Mouse (Mus musculus): Measurements from ENCODE around the gene Cpne5.
A peak's percentile ranks its signal among the peaks of the same experiment; 100 is the strongest.
"Not testable (repeated sequence)": the region's sequence is repeated elsewhere in the genome, so short reads cannot be mapped to it uniquely, and the experiment has no call there.

Cpne5 gene

DNA sequence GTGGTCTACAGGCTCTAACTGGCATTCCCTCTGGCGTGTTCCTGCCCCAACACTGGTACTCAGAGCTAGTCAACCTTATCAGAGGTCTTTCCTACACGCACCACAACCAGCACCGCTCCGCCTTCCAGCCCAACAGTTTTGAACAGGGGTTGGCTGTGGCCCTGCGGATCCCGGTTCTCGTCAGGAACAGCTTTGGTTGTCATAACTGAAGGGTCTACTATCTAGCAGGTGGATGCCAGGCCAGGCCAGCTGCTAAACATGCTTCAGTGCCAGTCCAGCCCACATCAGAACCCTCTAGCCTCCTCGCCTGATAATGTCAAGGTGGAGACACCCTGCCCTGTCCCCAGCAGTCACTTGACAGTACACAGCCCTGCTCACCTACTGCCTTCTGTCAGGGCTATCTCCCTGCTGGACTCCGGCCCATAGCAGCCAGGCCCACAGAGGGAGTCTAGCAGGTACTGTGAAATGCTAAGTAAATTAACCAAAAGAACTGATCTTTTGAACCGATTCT, 19.1 kb upstream of the Cpne5 start:
- DNase-seq (ENCODE audit: low spot score in 2 of 2) = no peak

DNA sequence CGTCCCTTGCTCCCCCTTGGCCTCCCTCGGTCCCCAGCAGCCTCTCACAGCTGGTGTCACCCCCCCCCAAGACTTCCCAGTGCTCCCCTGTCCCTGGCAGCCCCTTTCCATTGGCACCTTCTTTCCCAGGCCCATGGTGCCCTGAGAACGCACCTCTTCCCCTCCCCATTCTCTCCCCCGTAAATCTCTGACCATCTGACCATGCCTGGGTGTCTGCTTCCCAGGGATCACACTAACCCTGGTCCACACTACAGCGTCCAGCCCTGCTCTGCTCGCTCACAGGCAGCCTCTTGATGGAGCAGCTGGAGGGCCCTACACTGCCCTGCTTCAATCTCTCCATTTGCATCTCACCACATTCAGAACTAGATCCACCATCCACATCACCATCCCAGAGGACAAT, 18.5 kb upstream of the Cpne5 start:
- no peak for DNase-seq (ENCODE audit: low spot score in 2 of 2)

DNA sequence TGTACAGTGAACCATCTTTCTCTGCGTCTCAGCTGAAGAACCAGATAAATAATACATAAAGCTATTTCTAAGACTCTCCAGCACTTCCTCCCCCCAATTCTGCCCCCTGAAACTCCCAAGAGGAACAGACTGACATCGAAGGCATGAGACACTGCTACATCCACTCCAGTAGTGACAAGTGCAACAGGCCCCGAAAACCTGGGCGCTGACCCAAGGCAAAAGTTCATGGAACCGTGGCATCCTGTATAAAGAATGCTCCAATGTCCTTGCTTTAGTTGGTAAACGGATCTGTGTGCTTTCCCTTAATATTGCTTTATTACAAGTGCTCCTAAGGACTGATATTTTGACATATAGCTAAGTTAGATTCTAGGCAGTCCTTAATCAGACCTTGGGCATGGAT, 16.8 kb upstream of the Cpne5 start:
- not testable (repeated sequence) for DNase-seq (ENCODE audit: low spot score in 2 of 2)

DNA sequence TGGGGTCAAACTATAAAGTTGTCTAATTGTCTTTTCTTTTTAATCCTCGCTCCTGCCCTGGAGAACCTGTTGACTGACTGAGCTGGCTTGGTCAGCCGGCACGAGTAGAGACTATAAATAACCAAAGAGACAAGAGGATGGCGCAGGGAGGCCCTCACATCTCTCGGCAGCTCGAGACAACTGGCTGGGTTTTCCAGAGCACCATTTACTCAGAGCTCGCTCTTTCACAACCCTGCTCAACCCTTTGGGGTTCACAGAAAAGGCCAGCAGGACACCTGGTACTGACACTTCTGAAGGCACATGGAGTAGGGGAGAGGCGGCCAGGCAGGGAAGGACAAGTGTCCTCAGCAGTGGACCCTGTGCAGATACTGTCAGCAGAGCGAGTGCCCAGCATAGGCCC, 15.7 kb upstream of the Cpne5 start:
- DNase-seq (ENCODE audit: low spot score in 2 of 2) = no peak

DNA sequence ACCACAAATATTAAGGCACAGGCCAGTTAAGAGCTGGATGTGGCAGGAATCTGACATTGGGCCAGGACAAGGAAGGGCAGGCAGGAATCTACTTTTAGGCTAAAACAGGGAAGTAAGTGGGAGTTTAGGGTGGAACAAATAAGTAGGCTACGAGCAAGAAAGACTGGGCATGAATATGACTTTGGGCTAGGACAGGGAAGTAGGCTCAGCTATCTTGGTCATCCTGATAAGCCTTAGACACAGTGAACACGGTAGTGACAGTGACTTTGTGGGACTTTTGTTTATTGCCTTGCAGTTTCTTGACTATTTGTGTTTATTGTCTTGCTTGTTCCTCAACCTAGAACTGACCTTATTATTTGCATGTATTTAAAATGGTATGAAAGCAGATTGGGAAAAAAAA, 15.3 kb upstream of the Cpne5 start:
- DNase-seq (ENCODE audit: low spot score in 2 of 2) = no peak

DNA sequence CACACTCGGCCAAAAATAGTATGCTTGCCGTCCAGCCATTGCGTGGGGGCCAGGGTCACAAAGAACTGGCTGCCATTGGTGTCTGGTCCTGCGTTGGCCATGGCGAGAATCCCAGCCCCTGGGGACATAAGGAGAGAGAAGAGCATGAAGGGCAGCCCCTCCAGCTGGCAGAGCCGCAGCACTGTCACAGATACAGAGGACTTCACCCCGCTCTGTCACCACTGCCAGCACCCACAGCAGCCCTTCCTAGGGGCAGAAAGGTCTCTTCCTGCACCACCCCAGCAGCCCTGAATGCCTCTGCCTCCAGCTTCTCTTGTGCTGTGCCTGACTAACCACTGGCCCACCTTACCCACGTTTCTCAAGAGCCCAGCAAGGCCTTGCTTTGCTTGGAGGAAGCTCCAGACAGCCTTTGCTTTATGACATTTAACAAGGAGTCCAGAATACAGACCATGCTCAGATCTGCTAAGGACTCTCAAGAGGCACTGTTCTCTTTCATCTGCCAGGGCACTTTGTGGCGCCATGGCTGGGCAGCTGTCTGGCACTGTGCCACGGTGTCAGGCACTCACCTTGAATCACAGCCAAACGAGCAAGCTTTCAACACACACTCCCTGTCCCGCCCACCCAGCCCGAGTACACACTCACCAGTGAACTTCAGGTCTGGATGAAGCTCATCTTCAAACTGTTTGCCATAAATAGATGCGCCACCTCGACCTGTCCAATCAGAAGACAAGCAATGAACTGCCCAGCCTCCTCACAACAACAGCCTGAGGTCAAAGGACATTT, 13.8 kb upstream of the Cpne5 start:
- no peak for DNase-seq (ENCODE audit: low spot score in 2 of 2)

DNA sequence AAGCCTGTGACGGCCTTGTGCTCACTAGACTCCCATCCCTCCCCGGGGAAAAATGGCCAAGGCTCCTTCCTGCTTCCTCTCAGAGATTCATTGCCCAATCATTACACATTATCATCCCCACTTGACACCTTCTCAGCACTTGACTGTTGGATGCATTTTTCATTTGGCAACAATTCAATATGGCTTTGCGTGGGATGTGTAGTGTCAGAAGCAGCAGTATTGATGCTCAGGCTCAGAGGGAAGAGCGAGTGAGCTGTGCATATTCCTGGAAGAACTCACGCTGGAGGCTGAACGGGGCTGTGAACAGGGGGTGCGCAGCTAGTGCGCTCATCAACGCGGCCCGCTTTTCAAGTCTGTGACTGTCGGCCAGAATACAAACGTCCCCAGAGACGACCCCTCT, 13.0 kb upstream of the Cpne5 start:
- DNase-seq (ENCODE audit: low spot score in 2 of 2) = not testable (repeated sequence)

DNA sequence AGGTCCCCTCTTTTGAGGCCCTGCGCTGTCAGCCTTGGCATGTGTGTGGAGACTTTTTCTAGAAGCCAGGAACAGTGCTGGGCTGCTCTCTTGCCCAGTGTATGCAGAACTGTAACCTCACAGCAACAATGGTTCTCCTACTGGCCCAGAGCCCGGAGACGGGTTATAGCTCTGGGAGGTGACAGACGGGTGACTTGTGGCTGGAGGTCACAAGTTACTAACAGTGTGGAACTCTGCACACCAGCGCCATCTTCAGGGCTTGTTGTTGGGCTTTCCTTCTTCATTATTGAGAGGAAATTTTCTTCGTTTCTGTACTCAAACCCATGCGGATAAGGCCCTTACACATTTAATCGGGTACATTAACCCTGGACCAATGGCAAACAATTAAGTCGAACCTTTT, 11.5 kb upstream of the Cpne5 start:
- peak in 1 of 2 experiments; percentile 30 for DNase-seq (ENCODE audit: low spot score in 2 of 2)

DNA sequence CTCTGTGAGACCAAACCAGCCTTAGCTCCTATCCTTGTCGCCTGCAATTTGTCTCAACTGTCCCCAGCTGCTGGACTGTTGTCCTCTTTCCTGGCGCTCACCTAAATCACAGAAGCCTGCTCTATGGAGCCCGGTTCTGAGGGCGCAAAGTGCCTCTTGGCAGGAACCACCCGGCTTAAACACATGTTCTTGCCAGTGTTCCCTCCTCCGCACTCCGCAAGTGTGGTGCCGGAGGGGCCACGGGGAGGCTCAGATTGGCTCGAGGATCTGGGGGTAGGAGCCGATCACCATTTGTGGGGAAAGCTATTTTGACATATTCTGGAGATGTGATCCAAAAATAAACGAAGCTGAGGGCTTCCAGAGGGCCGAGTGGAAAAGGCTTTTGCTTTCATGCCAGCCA, 9.9 kb upstream of the Cpne5 start:
- no peak for DNase-seq (ENCODE audit: low spot score in 2 of 2)

DNA sequence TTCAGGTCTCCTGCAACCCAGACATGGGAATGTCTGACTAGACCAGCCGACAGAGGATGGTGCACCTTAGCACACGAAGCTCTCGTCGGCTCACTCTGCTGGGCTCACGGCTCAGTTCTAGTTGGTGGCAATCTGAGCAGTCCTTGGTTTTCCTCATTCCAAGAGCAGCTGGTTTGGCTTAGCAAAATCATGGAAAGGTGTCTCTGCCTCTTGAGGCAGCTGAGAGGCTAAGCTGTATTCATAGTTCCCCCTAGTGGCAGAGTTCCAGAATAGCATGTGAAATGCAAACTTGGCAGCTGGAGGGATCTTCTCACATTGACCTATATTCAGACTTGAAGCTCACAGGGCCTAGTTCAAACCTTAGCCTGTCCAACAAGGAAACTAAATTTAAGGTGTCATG, 8.6 kb upstream of the Cpne5 start:
- peak; percentile 19 to 31 for DNase-seq (ENCODE audit: low spot score in 2 of 2)

DNA sequence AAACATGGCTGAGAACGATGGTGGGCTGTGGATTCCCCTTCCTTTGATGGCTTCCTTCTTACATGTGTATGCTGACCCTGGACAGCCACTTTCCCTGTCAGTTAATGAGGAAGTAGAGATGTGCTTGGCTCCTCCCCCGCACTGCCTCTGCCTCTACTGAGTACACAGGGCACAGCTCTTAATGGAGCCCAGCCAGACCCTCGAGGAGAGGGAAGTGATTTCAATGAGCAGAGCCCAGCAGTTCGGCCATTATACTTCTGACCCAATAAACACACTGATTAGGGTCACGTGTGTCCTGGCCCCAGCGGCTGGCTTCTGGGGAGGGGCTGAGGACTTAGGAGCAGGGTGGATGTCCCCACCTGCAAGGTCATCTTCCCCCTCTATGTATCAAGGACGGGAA, 7.8 kb upstream of the Cpne5 start:
- no peak for DNase-seq (ENCODE audit: low spot score in 2 of 2)

DNA sequence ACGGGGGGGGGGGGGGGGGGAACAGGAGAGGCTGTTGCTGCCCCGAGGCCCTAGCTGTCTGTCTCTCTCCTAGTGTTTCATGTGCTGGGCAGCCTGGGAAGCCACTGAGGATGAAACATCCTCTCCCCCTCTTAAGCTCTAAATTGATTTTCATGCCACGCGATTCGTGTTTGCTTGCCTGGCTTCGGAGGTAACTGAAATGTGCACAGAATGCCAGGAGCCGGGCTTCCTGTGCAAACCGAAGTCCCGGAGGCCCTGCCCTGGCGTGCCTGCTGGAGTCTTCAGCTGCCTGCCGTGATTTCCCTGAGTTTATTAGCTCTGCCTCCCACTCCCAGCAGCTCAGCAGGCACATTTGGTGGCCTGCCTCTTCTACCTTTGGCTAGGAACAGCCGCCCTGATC, 6.9 kb upstream of the Cpne5 start:
- DNase-seq (ENCODE audit: low spot score in 2 of 2) = no peak

DNA sequence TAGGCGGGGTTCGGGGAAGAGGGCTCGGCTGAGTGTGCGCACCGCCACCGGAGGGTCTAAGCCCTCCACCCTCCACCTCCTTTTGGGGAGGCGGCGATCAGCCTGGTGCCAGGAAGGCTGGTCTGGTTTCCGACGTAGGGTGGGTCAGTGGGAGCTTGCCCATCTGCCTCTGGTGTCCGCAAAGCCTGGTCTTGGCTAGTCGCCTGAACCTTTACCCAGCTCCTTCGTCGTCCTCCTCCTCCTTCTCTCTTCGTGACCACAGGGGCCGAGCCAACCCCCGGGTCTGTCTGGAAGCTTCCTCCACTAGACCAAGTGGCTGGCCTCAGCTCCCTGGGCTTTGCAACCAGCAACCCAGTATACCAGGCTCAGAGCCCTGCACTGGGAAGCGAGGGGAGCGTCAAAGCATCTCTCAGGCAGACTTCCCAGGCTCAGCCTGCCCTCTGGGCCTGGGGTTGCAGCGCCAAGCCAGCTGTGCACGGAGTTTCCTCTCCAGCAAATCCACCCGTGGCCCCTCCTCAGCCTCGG, 516 bp upstream of the Cpne5 start:
- no peak for DNase-seq (ENCODE audit: low spot score in 2 of 2)

DNA sequence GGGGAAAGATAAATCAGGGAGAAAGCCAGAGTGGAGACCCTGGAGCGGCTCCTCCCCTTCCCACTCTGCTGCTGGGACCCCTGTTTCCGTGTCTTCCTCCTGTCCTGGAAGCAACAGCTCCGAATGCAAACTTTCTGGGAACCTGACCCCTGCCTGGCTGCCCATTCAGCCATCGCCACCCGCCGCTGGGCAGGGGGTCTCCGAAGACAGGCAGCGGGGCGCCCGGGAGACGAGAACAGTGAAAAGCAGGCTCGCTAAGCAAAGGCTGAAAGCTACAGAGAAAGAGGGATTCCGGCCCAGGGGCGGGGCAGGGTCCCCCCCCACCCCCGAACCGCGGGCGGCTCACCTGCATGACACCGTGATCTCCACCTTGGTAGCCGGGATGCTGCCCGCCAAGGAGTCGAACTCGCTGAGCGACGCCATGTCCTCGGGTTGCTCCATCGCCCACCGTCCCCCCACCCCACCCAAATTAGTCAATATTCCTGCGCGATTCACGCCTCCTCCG, 648 bp downstream of the Cpne5 start:
- no peak for DNase-seq (ENCODE audit: low spot score in 2 of 2)

DNA sequence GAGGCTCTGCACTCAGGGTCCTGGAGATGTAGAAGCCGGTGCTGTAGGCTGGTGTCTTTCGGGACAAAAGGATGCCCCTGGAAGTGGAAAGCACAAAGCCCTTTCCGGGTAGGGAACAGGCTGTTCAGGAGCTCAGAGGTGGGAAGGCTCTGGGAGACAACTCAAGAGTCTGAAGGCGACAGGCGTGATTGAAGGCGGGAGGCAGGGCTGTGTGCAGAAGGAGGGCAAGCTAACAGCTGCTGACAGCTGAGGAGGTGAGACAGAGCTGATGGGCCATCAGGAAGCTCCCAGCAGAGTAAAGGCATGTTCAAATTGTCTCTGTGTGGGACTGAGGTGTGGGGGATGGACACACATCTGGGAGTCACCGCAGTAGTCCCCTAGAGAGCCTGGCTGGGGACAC, 1.9 kb downstream of the Cpne5 start:
- no peak for DNase-seq (ENCODE audit: low spot score in 2 of 2)

DNA sequence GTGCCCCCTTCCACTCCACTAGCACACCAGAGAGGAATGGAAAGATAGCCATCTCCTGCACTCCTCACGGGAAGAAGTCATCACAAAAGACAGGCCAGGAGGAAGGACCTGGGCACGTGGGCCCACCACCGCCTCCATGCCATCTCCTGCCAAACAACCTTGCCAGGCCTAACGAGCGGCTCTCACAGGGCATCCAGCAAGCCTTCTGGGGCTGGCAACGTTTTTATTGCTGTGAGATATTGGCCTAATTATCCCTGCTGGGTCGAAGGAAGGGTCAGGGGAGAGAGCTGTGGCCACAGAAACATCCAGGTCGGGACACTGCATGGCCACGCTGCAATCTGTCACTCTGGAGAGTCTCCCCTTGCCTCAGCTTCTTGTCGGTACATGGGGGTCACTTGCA, 6.9 kb downstream of the Cpne5 start:
- no peak for DNase-seq (ENCODE audit: low spot score in 2 of 2)

DNA sequence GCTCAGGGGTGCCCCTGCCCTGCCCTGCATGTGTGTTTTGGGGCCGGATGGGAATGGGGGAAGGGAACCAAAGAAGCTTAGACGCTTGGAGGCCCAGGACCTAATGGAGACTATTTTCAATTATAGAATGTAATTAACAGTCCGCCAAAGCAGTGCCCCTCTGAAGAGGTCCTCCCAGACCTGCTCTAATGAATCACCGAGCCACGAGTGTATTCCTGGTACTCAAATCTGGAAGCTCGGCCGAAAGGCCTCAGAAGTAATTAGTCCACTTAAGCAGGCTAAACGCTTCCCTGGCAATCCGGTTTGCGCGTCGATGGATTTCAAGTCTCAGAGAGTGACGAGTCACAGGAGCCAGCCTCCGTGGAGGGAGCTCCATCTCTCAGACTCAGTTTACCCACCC, 17.3 kb downstream of the Cpne5 start:
- no peak for DNase-seq (ENCODE audit: low spot score in 2 of 2)

DNA sequence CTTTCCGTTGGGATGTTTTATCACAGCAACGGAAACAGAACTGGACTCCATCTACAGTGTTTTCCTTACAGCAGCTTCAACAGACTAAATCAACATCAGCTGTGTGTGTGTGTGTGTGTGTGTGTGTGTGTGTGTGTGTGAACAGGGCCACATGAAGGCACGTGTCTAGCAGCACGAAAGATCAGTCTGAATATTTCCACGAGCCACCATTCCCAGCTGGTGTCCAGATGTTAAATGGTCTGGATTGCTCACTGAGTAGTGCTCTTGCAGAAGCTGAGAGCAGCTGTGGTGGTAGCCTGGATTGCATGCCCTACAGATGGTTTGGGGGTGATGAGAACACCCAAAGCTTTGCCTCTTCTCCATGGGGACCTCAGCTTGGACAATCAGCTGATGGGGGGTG, 19.9 kb downstream of the Cpne5 start:
- DNase-seq (ENCODE audit: low spot score in 2 of 2) = no peak

DNA sequence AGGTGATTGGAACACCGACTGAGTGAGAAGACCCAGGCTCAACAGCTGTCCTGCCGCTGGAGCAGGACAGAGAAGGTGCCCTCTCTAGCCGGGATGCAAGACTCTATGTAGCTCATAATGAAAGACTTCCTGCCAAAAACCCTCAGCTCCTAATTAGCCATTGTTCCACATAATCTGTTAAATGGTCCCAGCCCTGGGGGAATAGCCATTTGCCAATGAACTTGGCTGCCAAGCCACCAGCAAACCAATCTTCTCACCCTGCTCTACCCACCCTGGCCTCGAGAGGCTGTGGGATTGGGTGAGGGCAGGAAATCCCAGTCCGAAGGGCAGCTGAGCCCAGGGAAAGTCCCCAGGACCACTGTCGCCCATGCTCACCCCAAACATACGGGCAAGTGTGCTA, 21.9 kb downstream of the Cpne5 start:
- no peak for DNase-seq (ENCODE audit: low spot score in 2 of 2)

DNA sequence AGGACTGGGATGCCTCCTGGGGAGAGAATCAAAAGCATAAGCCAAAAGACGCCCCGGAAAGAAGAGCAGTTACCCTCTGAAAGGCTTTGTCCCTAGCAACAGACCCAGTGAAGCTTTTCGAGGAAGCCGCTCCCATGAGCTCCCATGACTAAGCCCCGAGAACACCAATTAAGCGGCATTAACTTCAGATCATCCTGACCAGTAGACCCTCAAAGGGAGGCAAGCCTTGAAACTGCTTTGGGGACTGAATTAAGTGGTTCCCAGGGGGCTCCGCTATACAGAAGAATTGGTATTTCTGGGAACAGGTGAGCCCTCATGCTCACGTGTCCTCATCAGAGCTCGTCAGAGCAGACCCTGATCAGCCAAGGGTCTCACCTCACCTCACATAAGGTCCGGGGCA, 23.3 kb downstream of the Cpne5 start:
- no peak for DNase-seq (ENCODE audit: low spot score in 2 of 2)

DNA sequence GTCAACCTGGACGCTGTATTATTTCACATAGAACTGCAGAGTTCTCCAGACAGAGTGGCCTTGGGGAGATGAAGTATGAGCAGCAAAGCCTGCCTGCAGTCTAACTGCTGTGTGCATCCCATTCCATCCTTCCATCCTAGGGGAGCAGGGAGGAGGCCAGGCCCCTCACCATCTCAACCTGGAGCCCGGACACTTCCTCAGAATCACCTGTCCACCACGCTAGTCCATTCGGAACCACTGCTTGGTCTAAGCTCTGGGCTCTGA, 23.8 kb downstream of the Cpne5 start:
- DNase-seq (ENCODE audit: low spot score in 2 of 2) = no peak

DNA sequence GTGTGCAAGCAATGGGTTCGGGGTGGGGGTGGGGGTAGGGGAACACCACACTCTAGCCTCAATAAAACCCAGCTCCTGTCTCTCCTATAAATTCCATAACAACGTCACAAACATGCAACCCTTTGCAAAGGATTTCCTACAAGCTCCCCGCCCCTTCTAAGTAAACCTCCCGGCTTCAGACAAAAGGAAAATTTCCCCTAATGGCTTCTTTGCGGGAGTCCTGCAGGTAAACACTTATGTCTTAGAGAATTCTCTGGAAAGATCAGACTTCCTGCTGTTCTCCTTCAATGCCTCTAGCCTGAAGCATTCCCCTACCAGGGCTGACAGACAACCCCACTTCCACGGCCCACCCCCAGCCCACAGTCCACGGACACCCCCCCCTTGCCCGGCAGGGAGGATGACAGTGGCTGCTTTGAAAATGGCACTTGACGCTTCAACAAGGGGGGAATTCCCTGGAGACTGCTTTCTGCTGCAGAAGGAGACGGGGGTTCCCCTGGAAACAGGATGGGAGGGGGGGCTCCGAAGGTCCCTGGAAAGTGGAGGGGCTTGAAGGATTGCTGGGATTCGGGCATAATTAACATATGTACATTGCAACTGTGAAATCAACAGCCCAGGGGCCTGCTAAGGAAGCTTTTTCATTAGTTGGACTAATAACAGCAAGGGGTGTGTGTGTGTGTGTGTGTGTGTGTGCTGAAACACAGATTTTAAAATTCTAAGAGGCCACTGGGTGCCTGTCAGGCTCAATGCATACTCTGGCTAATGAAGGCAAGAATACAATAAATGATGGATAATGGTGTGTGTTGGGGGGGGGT, 24.4 kb downstream of the Cpne5 start:
- DNase-seq (ENCODE audit: low spot score in 2 of 2) = no peak

DNA sequence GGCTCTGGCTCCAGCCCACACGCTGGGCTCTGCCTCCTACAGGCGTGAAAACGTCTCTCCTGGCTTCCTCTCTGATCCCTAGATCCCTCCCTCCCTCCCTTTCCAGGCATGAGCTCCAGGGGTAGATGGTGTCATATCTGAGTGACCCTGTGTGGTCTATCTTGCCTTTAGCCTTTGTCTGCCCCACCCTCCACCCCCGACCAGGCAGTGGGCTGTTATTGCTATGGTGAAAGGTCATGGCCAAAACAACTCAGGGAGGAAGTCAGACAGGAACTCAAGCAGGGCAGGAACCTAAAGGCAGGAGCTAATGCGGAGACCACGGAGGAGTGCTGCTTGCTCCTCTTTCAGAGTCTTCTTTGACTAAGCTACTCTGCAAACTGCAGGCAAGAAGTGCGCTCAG, 26.1 kb downstream of the Cpne5 start:
- no peak for DNase-seq (ENCODE audit: low spot score in 2 of 2)

All from natural killer cell, adult 2 months (primary cell).